Mouse (Mus musculus) liver, adult 2 months (tissue): ENCODE measurements at regions not wholly inside any gene's neighbourhood (a gene's known extent, or its start where the extent isn't known, plus 50 kb on each side); places are given as distances from the start of the nearest gene placed in this dataset.

ENCODE experiments used
- CTCF ChIP-seq: fragments of 200-500 bp; IDR thresholded peaks from 2 replicates; pipeline ENCODE4 v1.5.1; 2011; ENCODE audit warnings: low read depth, low read length, control low read depth
- POLR2A ChIP-seq: fragments of 200-500 bp; IDR thresholded peaks from 2 replicates; pipeline ENCODE4 v1.6.1; 2011; ENCODE audit warnings: low read length, control low read depth; ENCODE audit not compliant: insufficient read depth; ENCODE audit errors: extremely low read depth

DNA sequence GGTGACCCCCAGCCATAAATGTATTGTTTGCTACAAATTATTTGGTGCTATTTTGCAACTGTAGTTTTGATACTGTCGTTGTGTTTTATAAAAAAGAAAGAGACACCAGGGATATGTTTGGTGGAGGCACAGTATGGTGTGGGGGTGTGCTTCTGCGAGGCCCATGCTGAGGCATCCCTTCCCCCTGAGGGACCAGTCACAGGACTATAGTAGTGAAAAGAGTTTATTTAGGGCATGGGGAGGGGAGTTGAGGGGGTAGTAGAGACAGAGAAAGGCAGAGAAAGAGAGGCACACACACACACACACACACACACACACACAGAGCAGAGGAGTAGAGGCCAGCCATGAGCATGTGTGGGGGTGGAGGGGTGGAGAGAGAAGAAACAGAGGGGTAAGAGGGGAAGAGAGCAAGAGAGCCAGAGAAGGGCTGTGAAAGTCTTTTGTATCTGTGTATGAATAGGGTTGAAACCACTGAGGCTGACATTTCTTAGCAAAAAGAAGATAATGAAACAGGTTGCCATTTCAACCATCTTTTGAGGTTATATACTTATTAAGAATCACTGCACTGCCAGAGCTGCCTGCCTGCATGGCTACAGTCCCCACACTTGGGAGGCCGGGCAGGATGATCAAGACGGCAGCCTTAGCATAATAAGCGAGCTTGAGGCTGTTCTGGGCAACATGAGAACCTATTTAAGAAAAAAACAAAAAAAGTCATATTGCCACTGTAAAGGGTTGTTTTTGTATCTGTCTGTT lies 65.3 kb upstream of the Osbpl8 start:
- TF ChIP-seq CTCF (no peak), POLR2A (no peak)
